Mouse (Mus musculus) layer of hippocampus, adult 8-10 months (tissue): ENCODE results near the gene Diexf. TPM values are rescaled to one million over a fixed set of nuclear protein-coding genes. Genes with fewer than 3 reads are reported as not detected.

ENCODE experiments used
- DNase-seq, 2 experiments: peaks; one replicate each; pipeline ENCODE4 v3.0.0; 2022; ENCODE audit warnings: low spot score in 2 of 2
- total RNA-seq, 4 experiments: library from RNA; stranded (reverse); gene quantifications; 2 replicates each; pipeline ENCODE4 v1.2.4; 2022

Diexf gene
- total RNA-seq, 4 experiments from 2014 or later, result 24.8 to 36.4 (median 30.2) TPM

DNA sequence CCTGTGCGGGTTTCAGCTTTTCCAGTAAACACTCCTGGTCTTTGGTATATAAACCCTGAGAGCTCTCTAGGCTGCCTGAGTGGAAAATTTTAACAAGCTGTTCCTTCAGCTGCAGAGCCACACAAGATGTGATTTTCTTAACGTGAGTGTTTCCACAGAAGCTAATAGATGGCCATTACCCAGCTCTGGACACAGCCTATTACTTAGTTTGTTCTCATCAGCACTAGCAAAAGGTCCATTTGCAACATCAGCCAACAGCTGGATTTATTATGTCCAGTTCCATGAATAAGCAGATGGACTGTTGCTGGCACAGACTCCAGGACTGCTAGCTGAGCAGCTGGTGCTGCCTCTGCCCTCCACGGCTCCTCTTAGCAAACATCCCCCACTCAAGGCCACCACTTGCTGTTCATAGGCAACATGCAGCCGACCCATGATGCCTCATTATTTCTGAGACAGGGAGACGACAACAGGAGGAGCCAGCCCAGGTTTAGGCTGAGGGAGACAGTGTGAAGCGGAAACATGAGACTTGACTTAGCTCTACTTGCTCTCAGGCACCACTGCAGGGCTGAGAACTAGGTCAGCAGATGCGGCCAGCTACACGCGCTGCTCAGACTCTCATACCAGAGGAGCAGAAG lies 43.1 kb downstream of the Diexf start:
- peak in 1 of 2 experiments; percentile 42 for DNase-seq

DNA sequence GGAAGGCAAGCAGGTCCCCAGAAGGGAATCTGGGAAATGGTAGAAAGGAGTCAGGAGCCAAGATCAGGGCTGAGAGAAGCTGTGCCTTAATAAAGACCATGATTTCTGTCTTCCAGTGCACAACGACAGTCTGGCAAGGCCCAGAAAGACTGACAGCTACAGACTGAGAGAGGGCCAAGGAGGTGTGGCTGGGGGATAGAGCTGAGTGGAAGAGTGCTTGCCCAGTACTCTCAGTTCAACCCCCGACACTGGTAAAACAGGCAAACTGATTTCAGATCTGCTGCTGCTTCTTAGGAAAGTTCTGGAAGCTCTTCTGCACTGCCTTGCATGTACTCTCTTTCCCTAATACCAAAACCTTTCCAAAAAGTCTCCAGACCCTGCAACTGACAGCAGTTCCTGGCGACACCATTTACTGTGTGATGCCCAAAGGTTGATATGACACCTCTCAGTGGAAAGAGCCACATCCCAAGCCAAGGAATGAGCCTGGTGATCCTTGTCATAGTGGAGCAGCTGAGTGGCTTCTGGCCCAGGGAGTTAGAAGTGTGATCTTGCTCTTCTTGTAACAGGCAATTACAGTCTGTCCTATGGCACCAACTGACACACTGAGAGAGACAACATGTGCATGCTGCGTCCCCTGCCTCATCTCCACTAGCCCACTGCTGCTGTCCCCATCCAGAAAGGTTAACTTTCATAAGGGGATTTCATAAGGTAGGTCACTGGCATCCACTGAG lies 43.8 kb downstream of the Diexf start:
- no peak for DNase-seq

GRCm38 (mm10) chr1:193085541-193086020 lies 44.5 kb downstream of the Diexf start:
- no peak for DNase-seq

- no peak for DNase-seq
Observed at GRCm38 (mm10) chr1:193084016-193084415, 46.1 kb downstream of the Diexf start.

DNA sequence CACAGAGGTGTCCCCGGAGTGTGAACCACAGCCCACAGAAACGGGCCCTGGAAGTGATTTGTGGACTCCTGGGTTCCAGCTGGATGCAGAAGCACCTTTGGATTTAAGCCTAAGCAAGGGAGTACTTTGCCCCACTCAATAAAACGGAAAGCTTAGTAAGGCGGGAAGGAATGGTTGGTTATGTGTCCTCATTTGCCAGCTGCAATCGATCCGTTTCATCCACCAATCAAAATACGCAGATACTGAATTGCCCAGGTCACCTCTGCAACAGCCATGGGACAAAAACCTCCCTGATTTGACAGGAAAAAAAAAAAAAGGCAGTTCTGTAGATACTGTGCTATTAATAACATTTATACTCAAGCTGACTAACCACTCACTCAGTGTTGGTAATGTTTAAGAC lies 47.0 kb downstream of the Diexf start:
- no peak for DNase-seq

DNA sequence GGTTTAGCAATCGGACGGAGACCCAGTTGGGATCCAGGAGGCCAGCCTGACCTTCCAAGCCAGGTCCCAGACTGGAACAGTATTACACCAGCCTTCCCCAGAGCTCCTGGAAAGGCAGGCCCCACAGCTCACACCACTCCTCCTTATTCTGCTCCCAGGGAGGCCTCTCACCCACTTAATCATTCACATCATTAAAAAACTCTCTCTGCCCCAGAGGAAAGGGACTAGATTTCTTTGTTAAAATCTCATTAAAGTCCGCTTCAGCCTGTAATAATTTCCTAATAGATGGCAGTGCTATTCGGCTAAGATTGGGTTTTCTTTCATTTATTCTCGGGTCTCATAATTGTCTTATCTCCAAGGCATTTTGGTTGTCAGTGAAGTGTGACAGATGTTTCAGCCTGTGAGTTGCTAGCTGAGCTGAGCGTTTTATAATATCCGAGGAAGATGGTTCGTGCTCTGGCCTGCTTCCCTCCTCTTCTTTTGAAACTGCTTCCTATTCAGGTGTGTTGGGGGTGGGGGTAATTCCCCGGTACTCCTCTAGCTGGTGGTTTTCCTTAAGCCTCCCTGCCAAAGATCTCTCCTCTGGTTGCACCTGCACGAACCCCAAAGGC lies 47.7 kb downstream of the Diexf start:
- no peak for DNase-seq

- no peak for DNase-seq
Observed at GRCm38 (mm10) chr1:193062618-193063017, 67.5 kb downstream of the Diexf start.

GRCm38 (mm10) chr1:193060167-193060566 lies 69.9 kb downstream of the Diexf start:
- DNase-seq, result no peak

DNA sequence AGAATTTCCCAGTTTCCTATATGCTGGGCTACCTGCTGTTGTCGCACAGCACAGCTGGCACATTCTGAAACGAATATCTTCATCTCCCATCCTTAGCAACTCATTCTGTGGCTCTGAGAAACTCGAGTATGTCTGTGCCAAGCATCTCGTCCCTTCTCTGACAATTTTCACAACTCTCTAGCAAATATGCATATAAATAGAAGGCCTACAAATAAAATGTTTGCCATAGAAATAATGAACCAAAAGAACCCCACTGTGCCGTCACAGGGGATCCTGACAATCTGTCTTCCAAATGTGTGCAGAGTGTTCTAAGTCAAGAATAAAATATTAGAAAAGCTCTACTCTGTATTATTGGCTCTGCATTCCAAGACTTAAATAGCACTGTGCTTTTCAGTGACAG lies 70.5 kb downstream of the Diexf start:
- no peak for DNase-seq

- no peak for DNase-seq
Observed at GRCm38 (mm10) chr1:193054401-193054800, 75.7 kb downstream of the Diexf start.

DNA sequence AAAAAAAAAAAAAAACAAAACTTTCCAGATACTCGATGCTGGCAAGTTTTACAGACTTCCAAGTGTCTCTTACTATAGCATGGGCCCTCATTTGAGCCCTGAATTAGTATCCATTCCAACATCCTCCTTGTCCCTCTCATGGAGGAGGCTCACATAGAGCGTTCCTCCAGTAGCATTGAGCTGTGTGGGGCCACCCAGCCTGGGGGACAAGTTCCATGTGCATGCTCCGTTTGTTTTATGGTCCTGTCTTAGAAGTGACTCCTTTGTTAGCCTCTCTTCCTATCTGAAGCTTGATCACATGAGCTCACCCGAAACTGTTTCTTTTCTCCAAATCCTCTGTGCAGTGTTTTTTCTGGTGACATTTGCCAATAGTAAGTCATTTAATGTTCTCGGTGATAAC lies 77.0 kb downstream of the Diexf start:
- no peak for DNase-seq

- DNase-seq, result no peak
Observed at GRCm38 (mm10) chr1:193047616-193048015, 82.5 kb downstream of the Diexf start.

GRCm38 (mm10) chr1:193042760-193043295 lies 87.2 kb downstream of the Diexf start:
- peak; percentile 23 to 30 for DNase-seq

Other genes with a start within 250 kb of the Diexf start
- 10 to 100 TPM; 22.7 to 36.4 (median 31.8) TPM for gene Syt14, start 94.5 kb downstream of the Diexf start, total RNA-seq
- 1 to 10 TPM in 2 of 4 experiments, under 1 TPM in 2; 0.67 to 3.4 (median 1.00) TPM for gene Irf6, start 22.8 kb upstream of the Diexf start, total RNA-seq
- gene A130010J15Rik, start 37.8 kb upstream of the Diexf start, total RNA-seq, result 1 to 10 TPM; 4.7 to 5.7 (median 5.3) TPM
- 1 to 10 TPM; 1.2 to 8.0 (median 5.2) TPM for gene Traf3ip3, start 71.4 kb upstream of the Diexf start, total RNA-seq
- 1 to 10 TPM in 2 of 4 experiments, under 1 TPM in 2; 0.70 to 2.4 (median 1.5) TPM for gene Lamb3, start 77.4 kb upstream of the Diexf start, total RNA-seq
- gene Hsd11b1, start 133.8 kb upstream of the Diexf start, total RNA-seq, result 10 to 100 TPM; 36.3 to 42.8 (median 37.7) TPM
- 1 to 10 TPM; 6.5 to 9.9 (median 8.2) TPM for gene G0s2, start 142.9 kb upstream of the Diexf start, total RNA-seq
- gene Camk1g, start 240.0 kb upstream of the Diexf start, total RNA-seq, result 10 to 100 TPM; 22.5 to 31.6 (median 27.1) TPM